Mouse (Mus musculus) gastrocnemius, postnatal 4 days (tissue): ENCODE measurements around the gene Fut8. TPM values are rescaled to one million over a fixed set of nuclear protein-coding genes. Genes with fewer than 3 reads are reported as not detected.

Experiments used
- DNase-seq, 2 experiments: peaks; one replicate each; pipeline ENCODE4 v3.0.0; 2021 to 2022; ENCODE audit warnings: low spot score in 2 of 2, mixed read lengths in 2 of 2
- long read RNA-seq, 2 experiments: library from polyadenylated mRNA; stranded (forward); transcript quantifications; one replicate each; pipeline ENCODE4 v2.0.0; 2021
- total RNA-seq, 2 experiments: library from RNA; stranded (reverse); gene quantifications; 2 replicates each; pipeline ENCODE4 v1.2.3; 2021

Fut8 gene
- 10 to 100 TPM; 29.8 to 30.9 TPM for total RNA-seq
- long read RNA-seq, experiment 1, transcript Fut8-201 (12 exons, 3,358 nt): major isoform, 25 of 35 reads
- long read RNA-seq, experiment 1, partial matches to known transcripts: 0 of 35 reads
- long read RNA-seq, experiment 1, other reads (novel, unspliced or antisense): 8 of 35 reads
- long read RNA-seq, experiment 2, transcript Fut8-201 (12 exons, 3,358 nt): major isoform, 23 of 33 reads
- long read RNA-seq, experiment 2, partial matches to known transcripts: 0 of 33 reads
- long read RNA-seq, experiment 2, other reads (novel, unspliced or antisense): 8 of 33 reads

DNA sequence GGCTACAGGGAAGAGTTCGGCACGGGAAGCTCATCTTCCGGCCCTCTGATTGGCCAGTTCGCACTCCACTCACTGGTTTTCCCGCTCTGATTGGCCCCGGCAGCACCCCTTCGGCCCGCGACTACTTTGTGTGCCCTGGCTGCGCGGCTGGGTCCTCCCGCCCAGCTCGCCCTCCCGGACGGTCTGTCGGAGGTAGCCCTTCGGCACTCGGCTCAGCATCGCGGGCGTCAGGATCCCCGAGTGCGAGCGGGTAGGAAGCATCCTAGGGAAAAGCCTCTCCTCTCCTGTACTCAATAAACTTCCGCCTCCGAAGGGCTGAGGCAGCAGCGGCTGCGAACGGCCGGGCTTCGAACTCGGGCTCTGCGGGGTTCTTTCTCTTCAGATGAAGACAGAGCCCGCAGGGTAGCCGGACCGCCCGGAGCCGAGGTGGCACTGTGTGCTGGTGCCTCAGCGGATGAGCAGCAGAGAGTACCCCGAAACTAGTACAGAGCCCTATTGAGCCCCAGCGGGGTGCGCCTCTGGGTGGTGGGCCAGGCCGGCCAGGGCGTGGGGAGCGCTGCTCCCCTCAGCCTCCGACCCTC, at the start of gene Fut8:
Gene Fut8, plus strand, starts transcription at position 176 of the 581 bp plus-strand sequence.
- peak; percentile 73 to 91 for DNase-seq

DNA sequence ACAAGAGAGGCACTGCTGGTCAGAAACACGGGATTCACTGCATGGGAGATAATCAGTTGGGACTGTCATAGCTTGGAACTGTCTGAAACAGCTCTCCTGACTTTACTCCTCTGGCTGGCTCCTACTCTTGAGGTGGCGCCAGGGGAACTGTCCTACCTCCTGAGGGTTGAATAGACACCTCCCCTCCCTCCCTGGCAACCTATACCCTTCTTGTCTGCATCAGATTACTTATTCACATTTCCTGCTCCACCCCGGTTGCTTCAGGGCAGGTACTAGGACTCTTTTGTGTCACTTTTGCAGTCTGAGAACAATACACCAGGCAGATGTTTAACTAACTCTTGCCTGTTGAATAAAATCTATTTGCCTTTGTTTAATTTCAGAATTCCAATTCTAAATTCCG, 48.8 kb upstream of the Fut8 start:
- no peak for DNase-seq

GRCm38 (mm10) chr12:77189933-77190446, 47.9 kb upstream of the Fut8 start:
- DNase-seq: no peak

DNA sequence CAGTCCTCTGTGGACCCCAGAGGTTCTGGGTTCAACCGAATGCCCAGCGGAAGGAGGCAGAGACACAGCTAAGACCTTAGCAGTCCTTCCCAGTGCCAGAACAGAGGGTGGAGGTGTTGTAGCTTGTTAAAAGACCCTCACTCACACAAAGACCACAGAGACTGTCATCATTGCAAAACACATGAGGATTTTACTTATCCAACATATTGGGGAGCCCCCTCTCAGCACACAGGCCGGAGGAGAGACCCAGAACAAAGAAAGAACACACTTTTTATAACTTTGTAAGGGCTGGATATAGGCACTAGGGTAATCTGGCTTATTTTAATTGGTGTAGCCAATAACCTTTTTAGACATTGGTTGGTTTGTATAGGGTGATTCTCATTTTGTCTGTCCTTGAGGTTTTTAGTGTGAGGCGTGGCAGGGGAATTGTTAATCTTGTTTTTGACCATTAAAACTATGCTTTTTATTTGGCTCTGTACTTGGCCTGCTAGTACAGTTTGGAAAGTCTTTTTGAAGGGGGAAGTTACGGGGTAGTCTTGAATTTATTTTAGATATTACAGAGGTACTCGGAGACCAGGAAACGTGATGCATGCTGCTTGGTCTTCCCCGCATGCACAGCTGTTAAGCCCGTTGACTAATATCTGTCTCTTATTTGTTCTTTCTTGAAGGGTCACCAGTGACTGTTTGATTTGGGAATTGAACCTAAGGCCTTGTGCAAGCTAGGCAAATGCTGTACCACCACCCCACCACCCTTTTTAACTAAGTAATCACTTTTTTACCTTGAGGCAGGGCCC, 46.2 kb upstream of the Fut8 start:
- no peak for DNase-seq

DNA sequence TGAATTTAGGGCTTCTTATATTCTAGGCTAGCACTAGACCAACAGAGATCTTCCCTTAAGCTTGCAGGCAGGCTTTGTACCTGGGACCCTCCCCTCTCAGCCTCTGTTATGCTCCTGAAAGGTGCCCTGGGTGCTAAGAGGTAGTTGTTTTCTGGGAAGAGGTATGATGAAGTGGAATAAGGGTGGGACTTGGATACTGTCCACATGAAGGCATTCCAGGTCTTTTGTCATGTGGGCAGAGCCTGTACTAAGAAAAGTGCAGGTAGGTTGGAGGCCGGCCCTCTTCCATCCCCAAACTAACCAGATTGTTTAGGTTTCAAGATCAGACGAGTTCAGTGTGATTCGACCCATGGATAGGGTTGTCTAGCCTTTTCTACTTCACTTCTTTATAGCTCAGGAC, 45.2 kb upstream of the Fut8 start:
- no peak for DNase-seq

DNA sequence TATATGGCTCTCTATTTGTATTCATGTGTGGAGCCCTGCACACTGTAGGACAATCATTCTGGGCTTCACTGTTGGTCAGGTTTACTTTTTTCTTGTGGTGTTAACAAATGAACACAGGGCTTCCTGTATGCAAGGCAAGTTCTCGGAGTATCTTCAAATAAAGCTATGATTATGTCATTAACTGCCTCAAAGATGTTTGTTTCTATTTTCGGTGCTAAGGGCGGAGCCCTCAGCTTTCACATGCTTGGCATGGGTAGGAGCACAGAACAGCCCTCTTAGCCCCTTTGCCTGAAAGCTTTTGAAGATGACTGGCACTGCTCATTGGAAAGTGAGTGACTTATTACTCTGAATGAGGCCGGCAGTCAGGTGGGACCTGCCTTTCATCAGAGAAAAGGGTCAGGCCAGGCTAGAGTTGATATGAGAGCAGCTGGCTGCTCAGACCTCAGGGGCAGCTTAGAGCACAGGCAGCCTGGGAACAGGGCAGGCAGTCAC, 44.7 kb upstream of the Fut8 start:
- no peak for DNase-seq

DNA sequence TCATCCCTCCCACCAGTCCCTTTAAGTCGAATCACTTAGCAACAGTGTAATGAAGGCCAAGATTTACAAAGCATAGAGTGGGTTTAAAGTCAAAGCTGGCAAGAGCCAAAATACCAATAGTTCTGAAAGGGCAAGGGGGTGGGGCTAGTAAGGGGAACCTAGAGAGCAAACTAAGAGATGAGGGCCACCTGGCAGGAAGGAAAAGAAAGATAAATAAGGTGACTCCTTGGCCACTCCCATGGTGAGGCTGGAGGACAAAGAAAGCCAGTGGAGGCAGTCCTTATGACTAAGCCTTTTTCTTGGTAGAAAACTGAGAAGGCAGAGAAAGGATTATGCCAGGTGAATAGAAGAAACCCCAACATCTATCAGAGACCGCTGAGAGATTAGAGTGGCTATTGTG, 42.9 kb upstream of the Fut8 start:
- no peak for DNase-seq

- DNase-seq: no peak
Observed at GRCm38 (mm10) chr12:77196529-77197095, 41.3 kb upstream of the Fut8 start.

DNA sequence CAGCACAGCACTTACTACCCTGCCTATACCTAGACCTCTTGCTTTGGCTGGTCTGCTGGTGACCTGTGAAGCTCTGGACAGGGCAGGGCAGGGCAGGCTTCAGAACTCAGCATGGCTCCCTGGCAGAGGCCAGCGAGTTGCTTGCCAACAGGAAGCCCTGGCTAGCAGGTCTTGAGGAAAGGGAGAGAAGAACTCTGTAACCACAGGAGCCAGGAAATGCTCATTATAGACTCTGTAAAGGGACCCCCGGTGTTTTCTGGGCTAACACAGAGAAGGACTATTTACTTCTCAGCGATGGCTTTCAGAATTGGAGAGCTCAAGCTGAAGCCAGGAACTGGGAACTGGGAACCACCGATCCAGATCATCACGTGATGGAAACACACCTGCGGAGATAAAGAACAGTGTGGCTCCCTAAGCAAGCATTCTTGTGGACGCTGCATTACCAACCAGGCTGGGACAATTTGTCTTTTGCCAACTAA, 40.8 kb upstream of the Fut8 start:
- no peak for DNase-seq

GRCm38 (mm10) chr12:77198253-77198652, 39.7 kb upstream of the Fut8 start:
- DNase-seq: no peak

DNA sequence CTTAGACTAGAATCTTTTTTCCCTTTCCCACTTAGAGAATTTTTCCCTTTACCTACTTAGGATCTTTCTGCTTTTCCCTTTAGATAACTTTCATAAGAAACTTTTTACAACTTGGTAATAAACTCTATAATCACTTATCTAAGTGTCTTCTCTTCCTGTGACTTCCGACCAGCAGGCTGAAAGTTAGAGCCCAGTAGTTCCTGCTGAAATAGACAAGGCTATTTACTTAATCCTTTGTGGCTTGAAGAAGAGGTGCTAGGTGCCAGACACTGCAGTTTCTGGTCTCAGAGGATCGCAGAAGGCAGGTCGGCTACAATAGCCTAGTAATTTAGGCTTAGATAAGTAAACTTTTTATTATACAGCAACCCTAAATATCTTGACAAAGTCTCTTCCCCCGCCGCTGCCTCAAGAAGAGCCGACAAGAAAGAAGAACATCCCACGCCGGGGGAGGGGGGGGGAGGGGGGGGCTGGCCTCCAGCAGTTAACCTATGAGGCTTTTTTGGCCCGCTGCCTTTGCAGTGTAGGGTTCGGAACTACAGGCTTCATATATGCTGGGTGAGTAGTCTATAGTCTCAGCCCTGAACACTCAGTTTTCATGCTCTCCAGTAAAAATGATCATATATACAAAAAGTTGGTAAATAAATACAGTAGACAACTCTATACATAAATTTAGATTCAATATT, 36.3 kb upstream of the Fut8 start:
- no peak for DNase-seq

DNA sequence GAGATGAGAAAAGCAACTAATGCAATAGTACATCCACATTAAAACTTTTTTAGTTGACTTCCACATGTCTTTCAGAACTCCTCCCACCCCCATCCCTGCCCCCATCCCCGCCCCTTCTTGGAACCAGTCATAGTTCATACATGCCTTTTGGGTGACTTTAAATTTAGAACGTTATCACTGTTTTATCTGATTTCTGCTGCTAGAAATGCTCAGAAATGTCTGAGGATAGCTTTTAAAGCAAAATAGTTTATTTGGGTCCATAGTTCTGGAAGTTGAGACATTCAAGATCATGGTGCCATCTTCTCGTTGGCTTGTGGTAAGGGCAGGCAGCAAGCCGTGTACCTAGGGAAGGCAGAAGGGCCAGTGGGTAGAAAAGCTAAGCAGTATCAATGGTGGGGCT, 34.8 kb upstream of the Fut8 start:
- no peak for DNase-seq

DNA sequence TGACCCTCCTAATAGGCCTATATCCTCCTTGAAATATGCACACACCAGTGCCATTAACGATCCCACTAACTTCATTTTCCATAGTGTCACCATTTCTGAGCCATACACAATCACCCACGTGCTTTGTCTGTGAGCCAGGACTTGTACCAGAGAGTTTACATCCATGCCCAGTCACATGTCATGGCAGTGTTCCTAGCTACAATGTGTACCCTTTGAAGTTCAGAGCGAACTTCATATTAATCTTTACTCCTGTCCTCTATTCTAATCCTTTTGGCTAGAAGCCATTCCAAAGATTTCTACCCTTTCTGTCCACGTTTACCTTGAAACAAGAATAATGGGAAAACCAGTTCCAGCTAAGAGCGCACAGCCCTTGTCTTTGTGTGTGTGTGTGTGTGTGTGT, 31.1 kb upstream of the Fut8 start:
- DNase-seq: no peak

- DNase-seq: no peak
Observed at GRCm38 (mm10) chr12:77208056-77208455, 29.9 kb upstream of the Fut8 start.

- DNase-seq: no peak
Observed at GRCm38 (mm10) chr12:77208576-77209180, 29.2 kb upstream of the Fut8 start.

DNA sequence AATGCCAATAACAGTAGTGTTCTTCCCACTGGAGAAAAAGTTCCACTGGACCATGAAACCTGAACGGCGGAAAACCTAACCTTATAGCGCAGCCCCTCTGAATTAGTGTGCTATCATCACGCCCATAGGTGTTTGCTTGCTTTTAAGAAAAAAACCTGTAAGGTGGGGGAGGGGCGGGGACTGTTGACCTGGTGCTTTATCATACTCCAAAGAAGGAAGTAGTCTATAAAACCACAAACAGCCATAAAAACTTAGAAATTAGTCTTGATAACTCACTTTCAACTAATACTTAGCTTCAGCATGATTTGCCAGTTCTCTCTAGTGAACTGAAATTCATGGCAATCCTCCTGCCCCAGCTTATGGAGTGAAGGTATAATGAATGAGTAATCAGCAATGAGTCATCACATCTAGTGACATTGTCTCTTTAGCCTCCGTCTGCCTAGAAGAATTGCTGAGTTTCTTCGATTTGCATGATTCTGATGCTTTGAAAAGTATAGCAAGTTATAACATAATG, 26.2 kb upstream of the Fut8 start:
- DNase-seq: no peak

DNA sequence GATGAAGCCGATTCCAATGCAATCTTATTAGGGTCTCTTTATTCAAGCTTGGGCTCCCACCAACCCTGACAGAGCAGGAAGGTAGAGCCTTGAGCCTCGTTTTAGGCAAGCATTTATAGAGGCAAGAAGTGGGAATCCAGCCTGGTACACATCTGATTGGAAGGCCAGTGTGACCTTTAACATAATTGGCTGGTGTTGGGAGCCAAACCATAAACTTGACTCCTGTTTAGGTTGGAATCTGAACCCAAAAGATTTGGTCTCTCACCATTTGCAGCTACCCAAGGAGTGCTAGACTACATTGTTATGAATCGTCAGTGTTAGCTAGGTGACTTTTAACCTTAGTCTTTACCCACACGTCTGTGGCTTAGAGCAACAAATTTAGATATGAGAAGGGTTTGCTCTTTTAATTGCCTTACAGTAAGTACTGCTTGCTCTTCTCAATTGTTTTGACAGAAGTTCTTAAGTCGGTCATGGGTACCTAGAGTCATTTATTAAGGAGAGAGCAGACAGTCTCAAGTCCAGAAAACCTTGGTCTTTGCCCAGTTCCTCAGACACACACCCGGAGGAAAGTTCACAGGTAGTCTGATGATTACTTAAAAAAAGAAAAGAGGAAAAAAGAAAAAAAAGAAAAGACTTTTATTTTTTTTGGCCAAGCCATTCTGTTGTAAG, 23.9 kb upstream of the Fut8 start:
- no peak for DNase-seq

- no peak for DNase-seq
Observed at GRCm38 (mm10) chr12:77214565-77214909, 23.4 kb upstream of the Fut8 start.

DNA sequence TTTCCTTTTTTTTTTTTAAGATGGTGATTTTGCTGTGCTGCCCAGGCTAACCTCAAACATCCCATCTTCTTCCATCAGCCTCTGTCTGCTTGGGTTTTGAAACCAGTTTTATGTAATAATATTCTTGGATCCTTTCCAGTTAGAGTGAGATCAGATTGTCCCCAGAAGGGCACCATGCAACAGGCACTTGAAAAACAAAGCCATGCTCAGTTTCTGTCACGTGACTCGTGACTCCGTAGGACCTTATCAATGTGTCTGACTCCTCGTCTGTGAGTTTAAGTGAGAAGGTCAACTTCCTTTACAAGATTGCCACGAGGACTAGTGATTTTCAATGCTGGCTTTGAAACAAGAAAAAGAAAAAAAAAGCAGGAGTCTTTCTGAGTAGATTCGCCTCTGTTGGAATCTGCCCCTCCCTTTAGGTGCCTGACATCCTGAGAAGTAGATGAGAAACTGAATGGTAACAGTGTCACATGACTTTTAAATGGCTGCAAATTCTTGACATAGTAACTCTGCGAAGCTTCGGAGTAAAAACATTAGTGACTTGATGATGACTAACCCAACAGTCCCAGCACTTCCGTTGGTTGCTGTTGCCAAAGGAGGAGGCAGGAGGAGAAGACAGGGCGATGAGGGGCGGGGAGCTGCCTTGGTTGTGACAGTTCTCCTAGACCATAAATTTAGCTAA, 21.3 kb upstream of the Fut8 start:
- no peak for DNase-seq
